Mouse (Mus musculus) intestine, embryonic 16.5 days (tissue): ENCODE data around the gene Sh3d21. TPM values are rescaled to one million over a fixed set of nuclear protein-coding genes. Genes with fewer than 3 reads are reported as not detected.

ENCODE experiments used
- ATAC-seq: fragments of 200-750 bp; cut with Nextera tagmentation; 2 replicates; pipeline ENCODE4 v1.8.0; 2017; ENCODE audit warnings: moderate TSS enrichment, moderate library complexity
- H3K27ac ChIP-seq: fragments of 300-500 bp; sonication (generic); 2 replicates; pipeline ENCODE4 v1.5.1; 2014; ENCODE audit warnings: mild to moderate bottlenecking, low read length
- H3K27me3 ChIP-seq: fragments of 300-500 bp; sonication (generic); replicated peaks from 2 replicates; pipeline ENCODE4 v1.6.1; 2014; ENCODE audit warnings: low read length, control low read depth, mixed read lengths; ENCODE audit not compliant: control insufficient read depth, insufficient read depth
- H3K36me3 ChIP-seq: fragments of 300-500 bp; sonication (generic); 2 replicates; pipeline ENCODE4 v1.6.1; 2014; ENCODE audit warnings: low read length, control low read depth; ENCODE audit not compliant: control insufficient read depth, insufficient read depth
- H3K4me1 ChIP-seq: fragments of 300-500 bp; sonication (generic); 2 replicates; pipeline ENCODE4 v1.6.1; 2014; ENCODE audit warnings: low read length, control low read depth, mixed read lengths; ENCODE audit not compliant: control insufficient read depth, insufficient read depth
- H3K4me2 ChIP-seq: fragments of 300-500 bp; sonication (generic); 2 replicates; pipeline ENCODE4 v1.6.1; 2014; ENCODE audit warnings: low read depth, low read length, control low read depth
- H3K4me3 ChIP-seq: fragments of 300-500 bp; sonication (generic); 2 replicates; pipeline ENCODE4 v1.5.1; 2014; ENCODE audit warnings: mild to moderate bottlenecking, low read length
- H3K9ac ChIP-seq: fragments of 300-500 bp; sonication (generic); 2 replicates; pipeline ENCODE4 v1.6.1; 2014; ENCODE audit warnings: low read depth, low read length
- H3K9me3 ChIP-seq: fragments of 300-500 bp; sonication (generic); 2 replicates; pipeline ENCODE4 v1.6.1; 2016; ENCODE audit warnings: low read length, control low read depth; ENCODE audit not compliant: control insufficient read depth
- WGBS: fragments of 180-500 bp; shearing (Covaris S2); extraction: QIAGEN DNeasy Blood & Tissue Kit; methylation state at CpG from one replicate; pipeline ENCODE4 v1.1.7; 2014; 5-methylcytosine and 5-hydroxymethylcytosine counted together
- polyA plus RNA-seq: library from polyadenylated mRNA; unstranded; fragments of >200 nt; fragmentation: Nextera tagmentation; extraction: Ambion mirVana; gene quantifications from 2 replicates; pipeline ENCODE4 v1.2.1, GENCODE M21; 2015

The Sh3d21 gene
- polyA plus RNA-seq, 1 experiment from 2014 or later: 13.2 TPM

DNA sequence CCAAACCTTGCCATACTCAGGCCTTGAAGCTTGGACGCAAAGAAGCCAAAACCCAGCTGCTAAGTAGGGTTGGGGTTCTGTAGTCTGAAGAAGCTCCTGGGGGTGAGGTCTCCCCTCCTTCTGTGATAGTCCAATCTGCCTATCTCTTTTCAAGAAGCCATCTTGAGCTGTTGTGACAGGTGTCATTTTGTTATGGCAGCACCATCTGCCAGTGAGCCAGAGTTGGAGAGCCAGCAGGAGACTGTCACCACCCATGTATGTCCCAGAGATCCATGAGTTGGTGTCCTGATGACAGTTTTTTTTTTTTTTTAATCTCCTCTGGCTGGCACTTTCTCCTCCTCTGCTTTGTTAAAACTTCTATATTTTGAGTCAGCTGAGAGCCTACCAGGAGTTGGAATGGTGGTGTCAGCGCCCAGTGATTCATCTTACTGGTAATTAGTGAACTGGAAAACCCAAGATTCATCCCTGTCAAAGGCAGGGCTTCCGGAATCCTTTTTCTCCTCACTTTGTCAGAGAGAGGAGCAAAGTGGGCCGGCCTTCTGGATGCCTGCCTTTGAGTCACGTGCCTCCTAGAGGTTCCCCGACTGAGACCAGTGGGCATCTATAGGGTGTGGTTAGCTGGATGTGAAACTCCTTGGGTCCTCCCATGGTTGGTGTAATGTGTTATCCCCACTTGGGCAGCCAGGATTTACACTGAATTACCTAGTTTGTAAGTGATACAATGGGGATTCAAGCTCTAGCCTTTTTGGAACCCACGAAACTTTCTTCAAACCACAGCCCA, 61.0 kb downstream of the Sh3d21 start:
- WGBS: 45% methylated on average over 7 of the region's 7 CpGs
- Histone ChIP-seq H3K4me2 (no peak overlapping the region; the same call in 1 of the 2 replicates), H3K36me3 (no peaks in the 10 kb centered on the region; the same call in 1 of the 2 replicates), H3K4me1 (peaks cover 25% of the 10 kb centered on the region), H3K27ac (peak overlapping the region; percentile 83), H3K27me3 (no peaks in the 10 kb centered on the region), H3K9me3 (no peaks in the 10 kb centered on the region), H3K9ac (no peak overlapping the region), H3K4me3 (peak overlapping the region; percentile 85; the same call in 1 of the 2 replicates)
- no peak for ATAC-seq

DNA sequence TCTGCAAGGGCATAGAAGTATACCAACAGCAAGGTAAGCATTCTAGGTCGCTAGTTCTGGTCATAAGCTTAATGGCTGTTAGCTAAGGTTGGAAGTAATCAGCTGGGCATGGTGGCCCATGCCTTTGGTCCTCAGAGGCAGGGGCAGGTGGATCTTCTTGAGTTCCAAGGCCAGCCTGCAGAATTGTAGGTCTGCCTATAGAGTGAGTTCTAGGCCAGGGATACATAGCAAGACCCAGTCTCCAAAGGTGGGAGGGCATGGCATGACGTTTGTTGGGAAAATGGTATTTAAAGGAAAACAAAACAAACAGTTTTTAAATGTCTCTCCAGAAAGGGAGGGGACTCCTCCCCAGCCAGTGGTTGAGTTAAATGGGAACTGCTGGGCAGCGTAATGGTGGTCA, 62.5 kb downstream of the Sh3d21 start:
- Histone ChIP-seq H3K36me3 (no peaks in the 10 kb centered on the region; the same call in 1 of the 2 replicates), H3K4me1 (peaks cover 25% of the 10 kb centered on the region), H3K27ac (no peak overlapping the region), H3K9me3 (no peaks in the 10 kb centered on the region), H3K4me2 (no peak overlapping the region), H3K9ac (no peak overlapping the region), H3K4me3 (no peak overlapping the region), H3K27me3 (no peaks in the 10 kb centered on the region)
- 83% methylated on average over 3 of the region's 3 CpGs for WGBS
- no peak for ATAC-seq

Other genes starting within 250 kb of the Sh3d21 start
- gene Csf3r, start 138.9 kb downstream of the Sh3d21 start, polyA plus RNA-seq: 0.56 and 0.83 TPM in 2 replicates
- gene Mrps15, start 116.6 kb downstream of the Sh3d21 start, polyA plus RNA-seq: 142 and 151 TPM in 2 replicates
- gene Oscp1, start 104.9 kb downstream of the Sh3d21 start, polyA plus RNA-seq: 7.2 and 11.1 TPM in 2 replicates
- gene Lsm10, start 66.9 kb downstream of the Sh3d21 start, polyA plus RNA-seq: 54.8 and 57.5 TPM in 2 replicates
- gene Stk40, start 59.5 kb downstream of the Sh3d21 start, polyA plus RNA-seq: 26.1 and 28.5 TPM in 2 replicates
- 34.7 and 35.4 TPM in 2 replicates for gene Eva1b, start 15.7 kb downstream of the Sh3d21 start, polyA plus RNA-seq
- gene Thrap3, start 39.3 kb upstream of the Sh3d21 start, polyA plus RNA-seq: 132 and 141 TPM in 2 replicates
- gene Map7d1, start 92.9 kb upstream of the Sh3d21 start, polyA plus RNA-seq: 13.1 and 16.7 TPM in 2 replicates
- 105 and 107 TPM in 2 replicates for gene Trappc3, start 98.8 kb upstream of the Sh3d21 start, polyA plus RNA-seq
- gene Col8a2, start 123.3 kb upstream of the Sh3d21 start, polyA plus RNA-seq: 3.5 and 4.5 TPM in 2 replicates
- gene Adprhl2, start 158.2 kb upstream of the Sh3d21 start, polyA plus RNA-seq: 59.0 and 60.1 TPM in 2 replicates
- gene Tekt2, start 162.2 kb upstream of the Sh3d21 start, polyA plus RNA-seq: 4.8 and 5.6 TPM in 2 replicates